Mouse (Mus musculus) limb, embryonic 11.5 days (tissue): ENCODE data around the gene Hsd17b2. TPM values are rescaled to one million over a fixed set of nuclear protein-coding genes. Genes with fewer than 3 reads are reported as not detected.

Experiments used
- ATAC-seq: fragments of 200-750 bp; cut with Nextera tagmentation; 2 replicates; pipeline ENCODE4 v1.8.0; 2017; ENCODE audit warnings: low read depth; ENCODE audit not compliant: insufficient number of reproducible peaks, low FRiP score, low TSS enrichment
- DNase-seq: peaks from one replicate; pipeline ENCODE4 v3.0.0-alpha.2; 2015; ENCODE audit warnings: low spot score
- H3K27ac ChIP-seq: fragments of 300-500 bp; sonication (generic); replicated peaks from 2 replicates; pipeline ENCODE4 v1.5.1; 2014; ENCODE audit warnings: low read depth, mild to moderate bottlenecking, low read length
- H3K27me3 ChIP-seq: fragments of 300-500 bp; sonication (generic); 2 replicates; pipeline ENCODE4 v1.6.1; 2014; ENCODE audit warnings: mild to moderate bottlenecking, low read length, mixed read lengths; ENCODE audit not compliant: control insufficient read depth, insufficient read depth
- H3K36me3 ChIP-seq: fragments of 300-500 bp; sonication (generic); 2 replicates; pipeline ENCODE4 v1.6.1; 2014; ENCODE audit warnings: mild to moderate bottlenecking, low read length, moderate library complexity, mixed read lengths; ENCODE audit not compliant: control insufficient read depth, insufficient read depth
- H3K4me1 ChIP-seq: fragments of 300-500 bp; sonication (generic); 2 replicates; pipeline ENCODE4 v1.6.1; 2014; ENCODE audit warnings: low read length, mixed read lengths; ENCODE audit not compliant: control insufficient read depth, insufficient read depth
- H3K4me2 ChIP-seq: fragments of 300-500 bp; sonication (generic); 2 replicates; pipeline ENCODE4 v1.6.1; 2014; ENCODE audit warnings: low read depth, mild to moderate bottlenecking, moderate library complexity; ENCODE audit not compliant: severe bottlenecking
- H3K4me3 ChIP-seq: fragments of 300-500 bp; sonication (generic); 2 replicates; pipeline ENCODE4 v1.5.1; 2014; ENCODE audit warnings: low read depth, low read length
- H3K9ac ChIP-seq: fragments of 300-500 bp; sonication (generic); 2 replicates; pipeline ENCODE4 v1.6.1; 2014; ENCODE audit warnings: mild to moderate bottlenecking, low read length
- H3K9me3 ChIP-seq: fragments of 300-500 bp; sonication (generic); 2 replicates; pipeline ENCODE4 v1.6.1; 2016; ENCODE audit warnings: low read length; ENCODE audit not compliant: control insufficient read depth
- WGBS: fragments of 180-500 bp; shearing (Covaris S2); extraction: QIAGEN DNeasy Blood & Tissue Kit; methylation state at CpG from one replicate; pipeline ENCODE4 v1.1.7; 2014; 5-methylcytosine and 5-hydroxymethylcytosine counted together
- polyA plus RNA-seq: library from polyadenylated mRNA; unstranded; fragments of >200 nt; fragmentation: Nextera tagmentation; extraction: Ambion mirVana; gene quantifications from 2 replicates; pipeline ENCODE4 v1.2.1, GENCODE M21; 2014

The Hsd17b2 gene
- polyA plus RNA-seq, 1 experiment from 2014 or later = not detected

GRCm38 (mm10) chr8:117781375-117782129, 79.8 kb downstream of the Hsd17b2 start:
- Histone ChIP-seq H3K4me3 (no peak overlapping the region), H3K27ac (no peak overlapping the region), H3K27me3 (no peaks in the 10 kb centered on the region), H3K36me3 (no peaks in the 10 kb centered on the region), H3K9me3 (no peaks in the 10 kb centered on the region), H3K9ac (no peak overlapping the region), H3K4me1 (no peaks in the 10 kb centered on the region), H3K4me2 (no peak overlapping the region)
- no peak for DNase-seq
- WGBS = 59% methylated on average over 6 of the region's 6 CpGs
- ATAC-seq = no peak

GRCm38 (mm10) chr8:117783021-117783420, 81.3 kb downstream of the Hsd17b2 start:
- 92% methylated on average over 7 of the region's 7 CpGs for WGBS
- no peak for DNase-seq
- H3K27ac ChIP-seq = no peak overlapping the region
- H3K4me1 ChIP-seq = no peaks in the 10 kb centered on the region
- H3K4me2 ChIP-seq = no peak overlapping the region
- H3K9me3 ChIP-seq = no peaks in the 10 kb centered on the region
- H3K36me3 ChIP-seq = no peaks in the 10 kb centered on the region; the same call in 1 of the 2 replicates
- no peak for ATAC-seq
- no peak overlapping the region for H3K9ac ChIP-seq
- H3K27me3 ChIP-seq = no peaks in the 10 kb centered on the region
- no peak overlapping the region for H3K4me3 ChIP-seq

DNA sequence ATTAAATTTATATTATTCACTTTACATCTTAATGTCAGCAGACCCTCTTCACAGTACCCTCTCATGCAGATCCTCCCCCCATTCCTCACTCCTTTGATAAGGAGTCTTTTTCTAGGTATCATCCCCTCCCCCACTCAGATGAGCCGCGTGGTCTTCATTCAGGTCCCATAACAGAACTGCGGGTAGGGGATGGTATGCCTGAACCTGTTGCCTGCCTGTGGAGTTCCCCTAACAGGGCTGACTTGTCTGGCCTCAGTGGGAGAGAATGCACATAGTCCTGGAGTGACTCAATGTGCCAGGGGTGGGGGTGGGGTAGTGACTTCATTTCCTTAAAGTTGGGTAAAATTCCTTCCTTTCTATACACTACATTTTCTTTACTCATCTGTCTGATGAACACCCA, 84.7 kb downstream of the Hsd17b2 start:
- no peaks in the 10 kb centered on the region for H3K4me1 ChIP-seq
- no peaks in the 10 kb centered on the region for H3K9me3 ChIP-seq
- no peak overlapping the region for H3K9ac ChIP-seq
- H3K27ac ChIP-seq = no peak overlapping the region
- no peaks in the 10 kb centered on the region for H3K27me3 ChIP-seq
- DNase-seq = no peak
- H3K4me3 ChIP-seq = no peak overlapping the region
- no peak overlapping the region for H3K4me2 ChIP-seq
- no peak for ATAC-seq
- H3K36me3 ChIP-seq = peaks cover 5% of the 10 kb centered on the region; the same call in 1 of the 2 replicates
- WGBS = 91% methylated on average over 3 of the region's 3 CpGs

GRCm38 (mm10) chr8:117792616-117793144, 91.0 kb downstream of the Hsd17b2 start:
- Histone ChIP-seq H3K36me3 (peaks cover 12% of the 10 kb centered on the region), H3K4me1 (no peaks in the 10 kb centered on the region), H3K9me3 (no peaks in the 10 kb centered on the region), H3K27ac (no peak overlapping the region), H3K27me3 (no peaks in the 10 kb centered on the region), H3K4me3 (no peak overlapping the region), H3K4me2 (no peak overlapping the region), H3K9ac (no peak overlapping the region)
- ATAC-seq (no peak), DNase-seq (no peak)
- WGBS = 87% methylated on average over 19 of the region's 19 CpGs

DNA sequence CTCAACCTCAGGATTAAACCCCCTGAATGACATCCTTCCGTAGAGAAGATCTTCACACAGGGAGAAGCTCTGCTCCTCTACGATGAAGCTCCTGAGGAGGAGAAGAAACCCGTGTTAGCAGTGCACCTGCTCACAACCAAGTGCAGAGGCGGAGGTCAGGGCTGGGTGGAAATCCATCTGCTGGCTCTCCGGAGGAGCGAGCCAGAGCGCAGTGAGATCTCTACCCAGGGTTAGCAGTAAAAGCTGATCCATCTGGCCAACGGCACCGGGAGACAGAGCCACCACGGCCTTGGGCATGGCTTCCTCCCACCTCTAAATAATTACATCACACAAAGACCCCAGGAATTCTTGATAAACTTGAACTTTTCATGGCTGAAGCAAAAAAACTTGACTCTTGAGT, 92.9 kb downstream of the Hsd17b2 start:
- no peak overlapping the region for H3K4me3 ChIP-seq
- ATAC-seq (no peak), DNase-seq (no peak)
- no peaks in the 10 kb centered on the region for H3K27me3 ChIP-seq
- H3K36me3 ChIP-seq = peaks cover 14% of the 10 kb centered on the region
- H3K4me2 ChIP-seq = no peak overlapping the region
- WGBS = 89% methylated on average over 10 of the region's 10 CpGs
- no peaks in the 10 kb centered on the region for H3K4me1 ChIP-seq
- no peak overlapping the region for H3K9ac ChIP-seq
- no peak overlapping the region for H3K27ac ChIP-seq
- no peaks in the 10 kb centered on the region for H3K9me3 ChIP-seq

DNA sequence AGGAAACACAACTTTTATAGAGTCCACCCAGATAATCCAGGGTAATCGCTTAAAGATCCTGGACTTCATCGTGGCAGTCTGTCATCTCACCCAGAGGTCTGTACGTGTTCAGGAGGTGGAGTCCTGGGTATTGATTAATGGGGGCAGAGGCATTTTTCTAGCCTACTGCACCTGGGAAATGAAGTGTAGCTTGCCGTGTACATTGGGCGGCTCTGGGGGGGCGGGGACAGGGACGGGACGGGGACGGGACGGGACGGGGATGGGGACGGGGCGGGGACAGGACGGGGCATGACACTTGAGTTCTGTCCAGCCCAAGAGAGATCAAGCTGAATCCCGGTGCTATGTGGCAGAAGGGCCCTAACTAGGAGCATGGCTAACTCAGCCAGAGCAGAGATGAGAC, 94.8 kb downstream of the Hsd17b2 start:
- no peaks in the 10 kb centered on the region for H3K9me3 ChIP-seq
- no peaks in the 10 kb centered on the region for H3K27me3 ChIP-seq
- no peak overlapping the region for H3K4me3 ChIP-seq
- H3K27ac ChIP-seq = no peak overlapping the region
- 88% methylated on average over 15 of the region's 15 CpGs for WGBS
- H3K9ac ChIP-seq = no peak overlapping the region
- no peak for DNase-seq
- no peak overlapping the region for H3K4me2 ChIP-seq
- peaks cover 12% of the 10 kb centered on the region for H3K36me3 ChIP-seq
- ATAC-seq = no peak
- peaks cover 6% of the 10 kb centered on the region for H3K4me1 ChIP-seq

GRCm38 (mm10) chr8:117798066-117798465, 96.4 kb downstream of the Hsd17b2 start:
- ATAC-seq (no peak), DNase-seq (no peak)
- Histone ChIP-seq H3K27ac (no peak overlapping the region), H3K9me3 (no peaks in the 10 kb centered on the region), H3K27me3 (no peaks in the 10 kb centered on the region), H3K9ac (no peak overlapping the region), H3K36me3 (peaks cover 12% of the 10 kb centered on the region), H3K4me3 (no peak overlapping the region), H3K4me2 (no peak overlapping the region), H3K4me1 (peaks cover 6% of the 10 kb centered on the region)
- 92% methylated on average over 2 of the region's 2 CpGs for WGBS

DNA sequence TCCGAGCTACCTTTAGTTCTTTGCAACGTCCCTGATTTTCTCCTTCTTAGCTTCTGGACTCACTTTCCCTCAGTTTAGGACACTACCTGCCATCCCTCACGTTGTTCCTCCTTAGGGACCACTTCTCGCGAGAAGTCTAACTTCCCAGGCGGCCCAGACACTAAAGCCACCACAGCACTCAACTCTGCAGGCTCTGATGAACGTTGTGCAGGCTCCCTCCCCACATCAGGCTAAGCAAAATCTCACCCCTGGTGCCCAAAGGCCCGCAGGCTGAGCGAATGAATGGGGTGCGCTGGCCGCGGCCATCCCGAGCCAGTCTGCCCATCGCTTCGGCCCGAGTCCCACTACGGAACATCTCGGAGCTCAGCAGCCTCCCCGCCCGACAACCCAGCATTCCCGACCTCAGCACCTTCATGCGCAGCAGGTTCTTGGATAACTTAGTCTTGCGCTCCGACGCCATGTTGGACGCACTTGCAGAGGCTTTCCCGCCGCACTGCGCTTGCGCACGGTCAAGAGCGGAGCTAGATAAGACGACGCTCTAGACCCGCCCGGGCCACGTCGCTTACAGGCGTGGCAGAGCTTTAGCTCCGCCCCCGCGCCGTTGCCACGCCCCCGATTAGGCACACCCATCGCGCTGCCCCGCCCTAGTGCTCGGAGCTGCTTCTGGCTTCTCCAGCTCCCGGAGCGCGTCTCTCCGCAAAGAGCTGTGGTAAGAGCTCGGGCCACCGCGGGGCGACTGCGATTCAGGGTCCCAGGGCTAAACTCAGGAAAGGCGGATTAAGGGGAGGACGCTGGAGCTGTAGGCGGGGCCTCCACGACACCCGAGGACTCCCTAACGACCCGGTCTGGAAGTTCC, 100.0 kb downstream of the Hsd17b2 start, which contains the start of gene Mphosph6:
TSS of gene Mphosph6 (minus strand) at position 501 of the 856 bp plus-strand sequence.
- no peaks in the 10 kb centered on the region for H3K27me3 ChIP-seq
- peaks cover 5% of the 10 kb centered on the region; the same call in 1 of the 2 replicates for H3K36me3 ChIP-seq
- peak within 1 kb of the TSS; percentile 44 for H3K27ac ChIP-seq
- H3K4me1 ChIP-seq = peaks cover 6% of the 10 kb centered on the region
- DNase-seq (peak; percentile 98), ATAC-seq (peak; percentile 98)
- H3K4me2 ChIP-seq = peak within 1 kb of the TSS; percentile 62
- peak within 1 kb of the TSS; percentile 66 for H3K9ac ChIP-seq
- peak within 1 kb of the TSS; percentile 48 for H3K4me3 ChIP-seq
- WGBS = under 1% methylated on average over 65 of the region's 65 CpGs
- no peaks in the 10 kb centered on the region for H3K9me3 ChIP-seq
